Mouse (Mus musculus) left cerebral cortex, adult 9 months (tissue): ENCODE measurements at regions not wholly inside any gene's neighbourhood (a gene's known extent, or its start where the extent isn't known, plus 50 kb on each side); places are given as distances from the start of the nearest gene placed in this dataset.
"Not testable (repeated sequence)": the region's sequence is repeated elsewhere in the genome, so short reads cannot be mapped to it uniquely, and the experiment has no call there.

Source experiments
- DNase-seq, 2 experiments: peaks; one replicate each; pipeline ENCODE4 v3.0.0; 2022; ENCODE audit warnings: low spot score in 2 of 2

DNA sequence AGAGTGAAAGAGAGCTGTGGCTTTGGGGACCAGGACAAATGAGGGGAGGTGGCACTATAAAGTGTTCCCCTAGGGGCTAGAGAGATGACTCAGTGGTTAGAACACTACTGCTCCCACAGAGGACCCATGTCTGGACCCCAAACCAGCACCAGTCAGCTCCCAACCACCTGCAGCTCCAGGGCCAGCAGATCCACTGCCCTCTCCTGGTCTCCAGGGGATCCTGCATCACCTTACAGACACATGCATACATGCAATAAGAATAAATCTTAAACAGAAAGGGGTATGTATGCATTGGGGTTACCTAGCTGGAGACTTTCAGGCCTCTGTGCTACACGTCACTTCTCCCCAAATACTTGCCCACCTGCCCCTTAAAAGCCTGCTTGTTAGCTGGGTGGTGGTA is 93.8 kb upstream of the Zfp706 start:
- no peak for DNase-seq

DNA sequence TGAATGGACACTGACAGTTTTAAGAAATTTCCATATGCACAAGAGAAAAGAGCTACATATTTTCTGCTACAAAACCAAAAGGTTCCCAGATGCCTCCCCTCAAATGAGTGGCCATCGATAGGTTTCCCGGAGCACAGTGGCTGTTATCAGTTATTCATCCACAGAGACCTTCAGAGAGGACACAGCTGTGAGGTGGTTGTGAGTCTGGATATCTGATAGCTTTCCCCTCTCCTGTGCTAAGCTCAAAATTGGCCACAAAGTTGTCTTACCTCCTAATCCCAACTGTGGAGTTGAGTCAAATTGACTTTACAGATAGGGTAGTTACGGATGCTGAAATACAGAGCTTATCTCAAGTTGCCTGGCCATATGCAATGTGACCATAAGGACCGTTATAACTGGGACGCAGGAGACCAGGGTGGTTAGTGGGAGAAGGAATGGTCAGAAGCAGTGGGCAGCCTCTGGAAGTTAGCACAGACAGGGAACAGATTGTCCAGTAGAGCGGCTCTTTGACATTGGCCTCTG is 93.3 kb upstream of the Zfp706 start:
- no peak for DNase-seq

DNA sequence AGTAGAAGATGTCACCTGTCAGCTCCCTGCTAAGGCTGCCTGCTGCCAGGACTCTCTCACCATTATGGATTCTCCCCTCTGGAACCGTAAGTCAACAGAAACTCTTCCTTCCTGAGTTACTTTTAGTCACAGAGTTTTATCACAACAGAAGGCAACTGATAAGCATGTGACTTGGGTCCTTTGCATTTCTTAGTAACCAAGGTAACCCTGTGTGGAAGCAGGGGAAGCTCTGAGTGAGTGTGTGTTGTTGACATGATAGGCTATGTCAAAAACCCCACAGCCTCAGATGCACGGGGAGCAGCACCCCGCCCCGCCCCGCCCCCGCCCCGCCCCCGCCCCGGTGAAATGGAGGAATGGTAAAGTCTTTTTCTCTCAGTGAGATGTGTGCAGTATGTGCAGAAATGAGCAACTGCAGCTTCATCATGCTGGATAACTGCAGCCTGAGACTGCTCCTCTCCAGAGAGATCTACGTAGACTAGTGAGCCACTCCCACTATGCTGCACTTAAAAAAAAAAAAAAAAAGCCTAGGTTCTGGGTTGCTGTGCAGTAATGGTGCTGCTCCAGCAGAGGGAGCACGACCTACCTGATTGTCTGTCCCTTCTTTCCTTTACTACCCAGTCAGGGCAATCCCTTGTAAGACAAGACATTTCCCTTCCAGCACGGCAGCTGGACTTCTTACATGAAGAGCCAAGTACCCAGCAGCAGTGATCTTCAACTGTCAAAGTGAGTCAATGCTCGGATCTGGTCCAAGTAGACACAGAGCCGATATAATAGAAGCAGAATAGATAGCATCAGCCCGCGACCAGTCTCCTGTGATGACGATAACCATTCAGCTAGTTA is 92.6 kb upstream of the Zfp706 start:
- DNase-seq = peak; percentile 35 to 60

DNA sequence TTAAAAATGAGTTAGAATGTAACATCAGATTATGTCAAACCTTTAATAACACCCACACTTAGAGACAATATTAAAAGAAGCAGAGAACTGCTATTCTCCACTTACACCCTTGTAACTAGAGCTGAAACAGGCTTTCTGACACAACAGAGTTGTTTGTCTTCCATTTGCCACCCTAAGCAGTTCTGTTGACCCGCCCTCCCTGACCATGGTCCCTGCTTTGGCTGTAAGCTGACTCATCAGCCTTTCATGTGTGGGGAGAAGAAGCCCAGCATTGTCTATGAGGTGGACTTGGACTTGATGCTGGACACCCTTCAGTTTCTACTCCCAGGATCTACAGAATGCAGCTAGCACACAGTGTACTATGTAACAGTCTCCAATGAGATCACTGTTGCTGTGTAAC is 91.6 kb upstream of the Zfp706 start:
- no peak for DNase-seq

DNA sequence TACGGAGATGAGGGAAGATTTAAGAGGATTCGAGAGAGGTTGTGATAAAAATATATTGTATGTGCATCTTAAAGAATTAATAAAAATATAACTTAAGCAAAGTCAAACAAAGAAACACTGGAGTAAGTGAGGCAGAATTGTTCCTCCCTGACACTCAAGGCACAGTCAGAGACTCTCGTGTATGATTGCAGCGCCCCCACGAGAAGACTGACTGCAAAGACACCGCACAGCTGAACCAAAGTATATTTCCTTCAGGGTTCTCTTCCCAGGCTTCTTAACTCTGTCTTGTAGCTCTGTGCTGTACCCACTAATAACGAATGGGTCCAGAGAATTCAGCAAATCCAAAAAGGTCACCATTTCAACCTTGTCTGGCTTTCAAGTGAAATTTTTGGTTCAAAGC is 89.9 kb upstream of the Zfp706 start:
- DNase-seq = no peak

DNA sequence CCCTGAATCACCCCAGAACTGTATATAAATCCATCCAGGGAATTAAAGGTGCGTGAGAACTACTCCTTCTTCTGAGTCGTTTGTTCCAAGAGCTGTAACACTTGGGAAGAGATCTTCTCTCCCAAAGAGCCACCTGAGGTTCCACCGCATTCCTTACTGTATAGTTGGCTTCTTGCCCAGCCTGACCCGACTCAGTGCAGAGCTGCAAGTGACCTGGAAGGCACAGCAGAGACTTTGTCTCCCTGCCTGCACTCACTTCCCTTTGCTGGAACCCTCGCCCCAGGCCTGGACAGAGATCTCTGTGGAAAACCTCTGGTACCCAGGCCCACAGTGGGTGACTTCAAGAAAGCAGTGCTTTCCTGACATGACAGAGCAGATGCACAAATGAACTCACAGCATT is 83.6 kb upstream of the Zfp706 start:
- DNase-seq = not testable (repeated sequence)

DNA sequence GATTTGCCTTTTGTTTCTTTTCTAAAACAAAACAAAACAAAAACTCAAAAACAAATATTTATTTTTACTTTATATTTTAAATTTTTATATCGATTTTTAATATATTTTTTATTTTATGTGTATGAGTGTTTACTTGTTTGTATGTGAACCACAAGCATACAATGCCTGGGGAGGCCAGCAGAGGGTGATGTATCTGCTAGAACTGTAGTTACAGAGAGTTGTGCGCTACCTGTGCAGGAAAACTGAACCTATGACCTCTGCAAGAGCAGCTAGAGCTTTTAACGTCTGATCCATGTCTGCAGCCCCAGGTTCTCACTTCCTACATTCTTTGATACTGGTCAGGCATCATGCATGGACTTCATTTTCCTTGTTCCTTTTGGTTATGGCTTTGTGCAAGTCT is 76.2 kb upstream of the Zfp706 start:
- DNase-seq = no peak

DNA sequence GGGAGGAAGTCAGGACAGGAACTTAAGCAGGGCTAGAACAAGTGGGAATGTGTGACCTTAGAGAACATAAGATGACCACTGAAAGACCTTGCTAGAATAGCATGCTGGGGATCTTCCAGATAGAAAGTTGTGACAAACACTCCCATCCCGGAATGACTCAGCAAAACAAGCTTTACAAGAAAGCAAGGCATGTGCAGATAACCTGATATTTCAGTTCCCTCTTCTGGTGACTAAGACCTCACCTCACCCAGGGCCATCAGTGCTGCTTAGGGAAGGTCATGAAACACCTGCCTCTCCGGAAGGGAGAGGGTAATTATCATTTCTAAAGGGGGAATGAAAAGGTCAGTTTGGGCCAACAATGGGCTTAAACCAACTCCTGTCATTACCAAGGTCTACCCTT is 74.3 kb upstream of the Zfp706 start:
- no peak for DNase-seq

DNA sequence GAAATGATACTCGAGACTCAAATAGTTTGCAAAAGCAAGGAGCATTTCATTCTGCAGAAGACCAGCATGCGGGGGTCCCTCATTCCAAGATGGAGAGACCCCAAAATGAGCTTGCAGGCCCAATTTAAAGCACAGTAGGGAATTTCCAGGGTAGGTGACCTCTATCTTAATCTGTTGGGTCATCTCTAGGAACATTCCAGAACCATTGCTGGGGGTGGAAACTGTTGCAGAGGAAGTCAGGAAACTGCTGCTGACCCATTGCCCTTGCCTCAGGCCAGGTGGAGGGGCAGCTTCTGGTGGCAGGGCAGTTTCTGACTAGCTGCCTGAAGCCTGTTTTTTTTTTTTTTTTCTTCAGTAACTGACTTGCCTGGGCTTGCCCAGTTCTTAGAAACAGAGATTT is 73.4 kb upstream of the Zfp706 start:
- DNase-seq = no peak

DNA sequence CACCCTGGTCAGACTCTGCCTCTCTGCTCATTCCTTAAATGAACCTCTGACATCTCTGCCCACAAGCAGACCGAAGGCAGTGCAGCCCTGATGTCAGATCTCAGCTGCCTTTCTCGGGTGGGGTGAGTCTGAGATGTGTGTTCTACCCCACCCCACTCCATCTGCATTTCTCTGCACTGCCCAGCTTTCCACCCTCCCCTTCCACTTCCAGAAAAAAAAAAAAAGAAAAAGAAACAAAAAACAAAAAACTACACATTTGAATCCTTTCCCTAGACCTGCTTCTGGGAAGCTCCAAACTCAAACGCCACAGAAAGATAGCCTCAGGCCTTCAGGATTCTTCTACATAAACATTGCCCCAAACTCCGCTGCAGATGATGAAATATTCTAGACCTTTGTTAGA is 72.8 kb upstream of the Zfp706 start:
- no peak for DNase-seq

DNA sequence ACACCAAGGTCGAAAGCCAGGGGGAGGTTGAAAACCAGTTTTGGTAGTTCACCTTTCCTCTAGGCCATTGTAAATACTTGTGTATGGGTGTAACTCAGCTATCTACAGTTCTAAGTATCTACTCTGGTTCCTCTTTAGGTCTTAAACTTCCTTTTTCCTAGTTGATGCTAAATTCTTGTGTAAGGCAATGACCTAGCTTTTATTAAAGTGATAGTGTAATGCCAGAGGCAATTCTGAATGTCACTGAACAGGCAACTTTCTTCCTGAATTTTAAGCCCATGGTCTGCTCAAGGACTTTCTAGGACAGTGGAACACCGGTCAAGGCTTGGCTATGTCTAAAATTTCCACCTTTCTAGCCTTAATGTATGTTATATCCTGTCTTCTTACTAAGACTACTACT is 66.6 kb upstream of the Zfp706 start:
- not testable (repeated sequence) for DNase-seq

DNA sequence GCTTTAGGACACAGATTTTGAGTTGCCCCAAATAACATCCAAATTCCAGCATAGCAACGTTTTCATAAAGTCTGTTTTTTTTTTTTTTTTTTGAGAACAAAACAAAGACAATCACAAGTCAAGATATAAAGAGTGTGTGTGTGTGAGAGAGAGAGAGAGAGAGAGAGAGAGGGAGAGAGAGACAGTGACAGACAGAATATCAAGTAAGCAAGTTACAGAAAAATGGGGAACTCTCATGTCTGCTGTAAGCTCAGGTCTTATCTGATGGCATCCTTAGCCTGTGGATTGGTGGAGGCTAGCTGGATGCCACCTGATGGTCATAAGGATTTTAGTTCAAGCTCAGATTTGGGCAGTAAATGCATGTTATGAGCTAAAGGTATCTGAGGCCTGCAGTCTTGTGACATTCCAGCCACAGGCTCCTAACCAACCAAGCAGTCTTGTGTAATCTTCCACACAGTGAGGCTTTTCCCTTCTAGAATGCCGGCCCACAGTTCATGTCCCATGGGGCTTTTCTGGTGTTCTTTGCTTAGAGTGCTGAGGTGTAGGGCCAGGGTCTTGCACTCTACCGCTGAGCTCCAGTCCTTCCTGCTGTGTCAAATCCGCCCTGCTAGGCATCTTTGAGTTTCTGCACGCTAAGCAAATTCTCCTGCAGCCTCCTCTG is 64.8 kb upstream of the Zfp706 start:
- no peak for DNase-seq

DNA sequence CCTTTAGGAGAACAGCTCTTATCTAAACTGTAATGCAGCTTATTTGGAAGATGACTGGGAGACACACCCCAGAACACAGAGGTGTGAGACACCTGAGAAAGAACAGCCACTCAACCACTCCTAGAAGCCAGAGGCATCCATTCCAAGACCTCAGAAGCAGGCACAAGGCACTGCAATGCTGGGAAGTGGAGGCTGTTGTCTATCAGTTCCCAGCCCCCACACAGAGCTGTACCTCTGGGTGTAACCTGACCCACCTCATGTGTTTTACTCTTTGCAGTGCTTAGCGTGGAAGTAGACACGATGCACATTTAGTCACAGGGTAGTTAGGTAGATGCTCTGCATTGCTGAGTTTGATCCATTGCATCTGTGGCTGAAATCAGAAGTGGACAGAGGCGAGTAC is 62.6 kb upstream of the Zfp706 start:
- no peak for DNase-seq

DNA sequence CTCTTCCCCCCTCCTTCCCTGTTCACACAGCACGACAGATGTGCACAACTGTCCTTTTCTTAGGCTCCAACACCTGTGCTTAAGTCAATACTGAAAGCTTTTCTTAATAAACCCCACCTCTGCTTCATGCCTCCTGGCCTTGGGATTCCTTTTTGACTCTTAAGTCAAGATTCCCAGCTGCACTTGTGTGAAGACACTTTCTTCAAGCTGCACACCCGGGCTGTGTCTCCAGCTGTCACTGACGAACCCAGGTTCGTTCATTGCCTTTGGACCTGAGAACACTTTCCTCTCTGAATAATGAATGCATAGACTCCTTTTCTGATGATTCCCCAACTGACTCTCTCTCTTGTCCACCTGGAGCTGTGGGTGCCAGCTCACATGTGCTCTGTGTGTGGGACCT is 59.8 kb upstream of the Zfp706 start:
- no peak for DNase-seq

DNA sequence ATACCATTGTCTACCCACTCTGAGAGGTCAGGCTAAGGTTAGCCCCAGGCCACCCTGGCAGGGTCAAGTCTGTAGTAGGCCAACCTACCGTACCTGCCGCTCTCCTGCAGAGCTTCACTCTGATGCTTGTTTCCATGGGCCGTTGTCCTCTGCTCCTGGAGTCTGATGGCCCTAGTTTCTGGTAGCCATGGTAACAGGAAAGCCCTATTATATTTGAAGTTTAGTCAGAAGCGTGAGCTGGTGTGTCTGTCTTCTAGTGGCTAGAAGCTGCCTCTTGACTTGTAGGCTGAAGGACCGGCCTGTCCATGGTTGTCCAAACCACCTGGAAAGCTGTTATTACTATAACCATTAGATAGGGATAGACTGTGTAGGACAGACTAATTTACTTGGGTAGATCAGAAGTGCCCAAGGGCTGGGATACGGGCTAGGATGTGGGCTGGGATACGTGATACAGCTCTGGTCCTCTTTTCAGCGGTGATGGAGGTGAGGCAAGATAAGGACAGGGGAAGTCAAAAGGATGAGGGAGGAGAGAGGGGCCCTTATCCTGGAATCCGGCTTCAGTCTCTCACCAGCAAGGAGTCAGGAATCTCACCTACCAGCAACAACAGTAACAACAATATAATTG is 58.5 kb upstream of the Zfp706 start:
- DNase-seq = no peak

DNA sequence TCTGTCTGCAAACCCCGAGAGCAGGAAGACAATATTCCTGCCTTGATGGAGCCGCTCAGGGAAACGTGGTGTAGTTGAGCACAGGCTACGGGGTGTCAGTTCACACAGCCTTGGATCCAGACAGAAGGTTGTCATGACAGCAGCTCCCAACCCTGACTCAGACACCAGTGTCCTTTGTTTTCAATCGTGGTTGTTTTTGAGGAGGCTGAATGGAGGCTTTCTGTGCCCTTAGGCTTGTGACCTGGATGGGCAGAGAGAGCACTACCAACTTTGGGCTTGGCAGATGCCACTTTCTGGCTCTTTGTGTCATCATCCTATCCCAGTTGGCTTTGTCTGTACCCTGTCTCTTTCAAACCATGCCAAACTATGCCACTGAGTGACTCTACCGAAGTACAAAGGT is 57.8 kb upstream of the Zfp706 start:
- peak; percentile 53 to 59 for DNase-seq

DNA sequence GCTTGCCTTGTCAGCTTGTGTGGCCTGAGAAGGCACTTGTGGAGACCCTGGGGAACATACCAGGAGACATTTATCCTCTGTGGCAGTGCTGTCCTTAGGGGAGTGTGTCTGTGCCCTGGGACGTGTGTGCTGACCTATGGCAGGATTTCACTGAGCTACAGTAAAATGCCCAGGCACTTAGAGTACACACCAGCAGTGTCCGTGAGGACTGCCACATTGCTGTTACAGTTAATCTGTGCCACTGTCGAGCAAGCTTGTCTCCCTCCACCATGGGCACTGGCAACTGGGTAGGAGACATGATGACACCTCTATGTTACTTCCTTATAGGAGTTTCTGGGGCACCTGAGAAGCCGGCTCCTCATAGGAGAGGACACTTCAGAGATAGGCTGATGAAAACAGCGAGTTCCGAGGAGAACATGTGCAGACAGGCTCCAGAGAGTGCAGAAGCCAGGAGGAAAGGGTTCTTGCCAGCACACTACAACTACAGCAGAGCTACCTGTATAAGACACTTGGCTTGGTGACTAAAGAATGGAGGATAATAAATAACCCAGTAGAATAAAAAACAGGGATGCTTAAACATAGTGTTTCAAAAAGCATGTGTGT is 56.3 kb upstream of the Zfp706 start:
- DNase-seq = no peak

DNA sequence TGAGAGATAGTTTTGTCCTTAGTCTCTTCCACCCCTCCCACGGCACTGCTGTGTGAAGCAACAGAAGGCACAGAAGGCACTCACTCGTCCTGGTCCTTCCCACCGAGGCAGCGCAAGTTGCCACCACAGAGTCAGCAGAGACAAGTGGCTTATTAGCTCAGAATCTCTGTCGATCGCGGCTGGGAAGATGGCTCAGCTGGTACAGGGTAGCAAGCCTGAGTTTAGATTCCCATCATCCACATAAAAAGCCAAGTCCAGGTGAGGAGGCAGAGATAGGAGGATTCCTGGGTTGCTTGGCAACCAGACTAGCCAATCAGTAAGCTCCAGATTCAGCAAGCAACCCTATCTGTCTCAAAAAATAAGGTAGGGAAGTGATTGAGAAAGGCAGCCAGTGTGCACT is 55.0 kb upstream of the Zfp706 start:
- DNase-seq = peak in 1 of 2 experiments; percentile 46

DNA sequence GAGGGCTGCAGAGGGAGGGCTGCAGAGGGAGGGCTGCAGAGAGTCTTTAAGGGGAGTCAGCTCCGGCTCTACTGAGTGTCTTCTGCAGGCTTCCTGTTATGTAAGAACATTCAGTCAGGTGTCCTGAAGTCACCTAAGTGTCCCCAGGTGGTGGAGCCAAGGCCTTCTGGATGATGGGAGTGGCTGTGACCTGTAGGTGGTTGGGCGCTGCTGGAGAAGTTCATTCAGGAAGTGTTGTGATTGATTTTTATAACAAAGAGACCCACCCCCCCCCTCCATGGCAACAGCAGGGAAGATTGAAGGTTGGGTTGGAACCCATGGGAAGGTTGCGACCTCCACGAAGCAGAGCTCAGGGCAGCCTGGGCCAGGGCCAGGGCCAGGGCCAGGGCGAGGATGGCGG is 53.9 kb upstream of the Zfp706 start:
- DNase-seq = peak in 1 of 2 experiments; percentile 1

DNA sequence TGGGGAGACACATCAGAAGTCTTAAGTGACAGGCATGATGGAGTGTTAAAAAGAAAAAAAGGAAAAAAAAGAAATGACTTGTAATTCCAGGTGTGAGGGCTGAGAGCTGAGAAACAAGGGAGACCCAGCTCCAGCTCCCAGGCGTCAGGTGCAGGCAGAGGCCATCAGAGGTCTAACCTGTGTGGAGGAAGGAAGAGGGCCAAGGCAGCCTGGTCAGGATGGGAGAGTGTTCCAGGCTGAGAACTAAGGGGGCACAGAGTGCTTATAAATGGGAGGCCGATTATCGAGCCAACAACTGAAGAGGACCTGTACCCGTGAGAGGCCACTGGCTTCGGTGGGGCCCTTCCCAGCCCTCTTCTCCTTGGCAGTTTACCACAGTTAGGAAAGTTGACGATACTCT is 53.3 kb upstream of the Zfp706 start:
- peak in 1 of 2 experiments; percentile 1 for DNase-seq
